Mouse (Mus musculus) MEL (cell line): ENCODE results near the gene Gm21988. TPM values are rescaled to one million over a fixed set of nuclear protein-coding genes. Genes with fewer than 3 reads are reported as not detected.

ENCODE experiments used
- DNase-seq: peaks from one replicate; pipeline ENCODE4 v3.0.0; 2011; ENCODE audit warnings: low read depth, low spot score
- H3K27ac ChIP-seq: 2 replicates; pipeline ENCODE4 v1.5.1; 2012; ENCODE audit warnings: low read depth, mild to moderate bottlenecking, control low read depth, low read length, moderate library complexity; ENCODE audit not compliant: control insufficient read depth
- H3K27me3 ChIP-seq, 2 experiments: fragments of 150-350 bp in 1 of 2; sonication (generic) in 1 of 2; 2 replicates each; pipeline ENCODE4 v1.6.1; 2012; ENCODE audit warnings: low read length in 2 of 2, mild to moderate bottlenecking in 2 of 2, improper control_type of control experiment in 1 of 2, moderate library complexity in 1 of 2; ENCODE audit not compliant: insufficient read depth in 2 of 2, control insufficient read depth in 1 of 2
- H3K36me3 ChIP-seq, 2 experiments: 2 replicates each; pipeline ENCODE4 v1.6.1; 2012 to 2014; ENCODE audit warnings: low read length in 2 of 2, improper control_type of control experiment in 1 of 2, inconsistent platforms in 1 of 2, mild to moderate bottlenecking in 1 of 2; ENCODE audit not compliant: insufficient read depth in 2 of 2, control insufficient read depth in 1 of 2
- H3K4me1 ChIP-seq, 2 experiments: fragments of 150-350 bp in 1 of 2; sonication (generic) in 1 of 2; 2 replicates each; pipeline ENCODE4 v1.6.1; 2012; ENCODE audit warnings: low read length in 2 of 2, improper control_type of control experiment in 1 of 2, mild to moderate bottlenecking in 1 of 2; ENCODE audit not compliant: insufficient read depth in 2 of 2, control insufficient read depth in 1 of 2
- H3K4me3 ChIP-seq, 2 experiments: fragments of 150-350 bp in 1 of 2; sonication (generic) in 1 of 2; 2 replicates each; pipeline ENCODE4 v1.5.1; 2012; ENCODE audit warnings: low read depth in 2 of 2, low read length in 2 of 2, mild to moderate bottlenecking in 2 of 2, moderate library complexity in 2 of 2, control low read depth in 1 of 2, improper control_type of control experiment in 1 of 2; ENCODE audit not compliant: control insufficient read depth in 1 of 2, insufficient read depth in 1 of 2
- H3K79me2 ChIP-seq: 2 replicates; pipeline ENCODE4 v1.6.1; 2012; ENCODE audit warnings: mild to moderate bottlenecking, low read length, moderate library complexity; ENCODE audit not compliant: control insufficient read depth, poor library complexity, insufficient read depth
- H3K9ac ChIP-seq: 2 replicates; pipeline ENCODE4 v1.6.1; 2012; ENCODE audit warnings: low read depth, mild to moderate bottlenecking, control low read depth, low read length, moderate library complexity; ENCODE audit not compliant: control insufficient read depth, poor library complexity, severe bottlenecking
- H3K9me3 ChIP-seq: fragments of 150-350 bp; sonication (generic); replicated peaks from 2 replicates; pipeline ENCODE4 v1.6.1; 2012; ENCODE audit warnings: mild to moderate bottlenecking, low read length, improper control_type of control experiment, moderate library complexity; ENCODE audit not compliant: insufficient read depth
- BHLHE40 ChIP-seq: IDR thresholded peaks from 2 replicates; pipeline ENCODE4 v1.6.1; 2012; ENCODE audit warnings: low read depth, mild to moderate bottlenecking, inconsistent platforms, low read length, improper control_type of control experiment, borderline replicate concordance
- CTCF ChIP-seq, 3 experiments: IDR thresholded peaks in 2 of 3; conservative IDR thresholded peaks in 1 of 3; 2 replicates each; pipeline ENCODE4 v1.5.1; 2011 to 2012; ENCODE audit warnings: low read length in 3 of 3, low read depth in 2 of 3, mild to moderate bottlenecking in 2 of 3, improper control_type of control experiment in 1 of 3, inconsistent platforms in 1 of 3, mixed read lengths in 1 of 3, moderate library complexity in 1 of 3; ENCODE audit not compliant: control insufficient read depth in 1 of 3, insufficient read depth in 1 of 3, poor library complexity in 1 of 3, severe bottlenecking in 1 of 3
- GATA1 ChIP-seq: IDR thresholded peaks from 2 replicates; pipeline ENCODE4 v1.6.1; 2011; ENCODE audit warnings: low read depth, low read length, improper control_type of control experiment
- JUND ChIP-seq: IDR thresholded peaks from 2 replicates; pipeline ENCODE4 v1.6.1; 2011; ENCODE audit warnings: low read depth, mild to moderate bottlenecking, improper control_type of control experiment, low read length
- KAT2A ChIP-seq: conservative IDR thresholded peaks from 2 replicates; pipeline ENCODE4 v1.6.1; 2012; ENCODE audit warnings: low read depth, low read length, improper control_type of control experiment, inconsistent platforms
- MAZ ChIP-seq: IDR thresholded peaks from 2 replicates; pipeline ENCODE4 v1.6.1; 2012; ENCODE audit warnings: low read depth, mild to moderate bottlenecking, inconsistent platforms, low read length, improper control_type of control experiment
- MXI1 ChIP-seq: IDR thresholded peaks from 2 replicates; pipeline ENCODE4 v1.6.1; 2011; ENCODE audit warnings: mild to moderate bottlenecking, low read depth, low read length, improper control_type of control experiment
- NELFE ChIP-seq: IDR thresholded peaks from 2 replicates; pipeline ENCODE4 v1.6.1; 2011; ENCODE audit warnings: low read depth, low read length, improper control_type of control experiment
- POLR2A ChIP-seq, 2 experiments: IDR thresholded peaks; 2 replicates each; pipeline ENCODE4 v1.6.1; 2011 to 2012; ENCODE audit warnings: low read length in 2 of 2, mild to moderate bottlenecking in 2 of 2, control low read depth in 1 of 2, improper control_type of control experiment in 1 of 2, low read depth in 1 of 2, moderate library complexity in 1 of 2; ENCODE audit not compliant: control insufficient read depth in 1 of 2, insufficient read depth in 1 of 2, poor library complexity in 1 of 2
- POLR2AphosphoS5 ChIP-seq: IDR thresholded peaks from 2 replicates; pipeline ENCODE4 v1.6.1; 2012; ENCODE audit warnings: low read depth, borderline replicate concordance, mild to moderate bottlenecking, inconsistent platforms, low read length, moderate library complexity, mixed read lengths
- RAD21 ChIP-seq: IDR thresholded peaks from 2 replicates; pipeline ENCODE4 v1.6.1; 2011; ENCODE audit warnings: mild to moderate bottlenecking, low read depth, low read length, improper control_type of control experiment
- RCOR1 ChIP-seq: IDR thresholded peaks from 2 replicates; pipeline ENCODE4 v1.6.1; 2012; ENCODE audit warnings: low read depth, mild to moderate bottlenecking, inconsistent platforms, low read length, improper control_type of control experiment
- SMC3 ChIP-seq: IDR thresholded peaks from 2 replicates; pipeline ENCODE4 v1.6.1; 2011; ENCODE audit warnings: low read depth, low read length, improper control_type of control experiment
- TAL1 ChIP-seq: IDR thresholded peaks from 2 replicates; pipeline ENCODE4 v1.6.1; 2012; ENCODE audit warnings: mild to moderate bottlenecking, inconsistent platforms, low read length, moderate library complexity, mixed read lengths
- TBP ChIP-seq: IDR thresholded peaks from 2 replicates; pipeline ENCODE4 v1.8.0; 2011; ENCODE audit warnings: low read depth, low read length, improper control_type of control experiment
- UBTF ChIP-seq: IDR thresholded peaks from 2 replicates; pipeline ENCODE4 v1.6.1; 2012; ENCODE audit warnings: low read depth, mild to moderate bottlenecking, inconsistent platforms, low read length, improper control_type of control experiment, moderate library complexity, borderline replicate concordance; ENCODE audit not compliant: insufficient read depth
- USF2 ChIP-seq, 2 experiments: IDR thresholded peaks; 2 replicates each; pipeline ENCODE4 v1.6.1; 2011 to 2012; ENCODE audit warnings: improper control_type of control experiment in 2 of 2, low read length in 2 of 2, borderline replicate concordance in 1 of 2, inconsistent platforms in 1 of 2, low read depth in 1 of 2, mild to moderate bottlenecking in 1 of 2; ENCODE audit not compliant: insufficient read depth in 1 of 2
- ZC3H11A ChIP-seq: IDR thresholded peaks from 2 replicates; pipeline ENCODE4 v1.6.1; 2012; ENCODE audit warnings: low read depth, mild to moderate bottlenecking, inconsistent platforms, low read length, improper control_type of control experiment
- ZKSCAN1 ChIP-seq: IDR thresholded peaks from 2 replicates; pipeline ENCODE4 v1.6.1; 2012; ENCODE audit warnings: low read depth, mild to moderate bottlenecking, inconsistent platforms, low read length, improper control_type of control experiment, moderate library complexity
- ZMIZ1 ChIP-seq: IDR thresholded peaks from 2 replicates; pipeline ENCODE4 v1.6.1; 2012; ENCODE audit warnings: low read depth, mild to moderate bottlenecking, inconsistent platforms, low read length, improper control_type of control experiment, moderate library complexity
- ZNF384 ChIP-seq: IDR thresholded peaks from 2 replicates; pipeline ENCODE4 v1.6.1; 2012; ENCODE audit warnings: low read depth, mild to moderate bottlenecking, inconsistent platforms, low read length, improper control_type of control experiment
- polyA plus RNA-seq, 2 experiments: library from polyadenylated mRNA; stranded (reverse) in 1 of 2; unstranded in 1 of 2; fragments of >175 nt in 1 of 2; fragments of >200 nt in 1 of 2; gene quantifications; 2 replicates each; pipeline versions ENCODE4 v1.2.1 to v1.2.4; 2012; ENCODE audit warnings: low replicate concordance in 2 of 2, low read depth in 1 of 2; ENCODE audit not compliant: insufficient read length in 2 of 2, insufficient read depth in 1 of 2, missing spikeins in 1 of 2
- total RNA-seq: library from RNA; depleted of rRNA; stranded (reverse); fragments of 300-350 nt; gene quantifications from 2 replicates; pipeline ENCODE4 v1.2.3, GENCODE M21; 2012

The Gm21988 gene
- total and polyA plus RNA-seq, 3 experiments = 3.7 to 4.1 TPM; not detected in 1

DNA sequence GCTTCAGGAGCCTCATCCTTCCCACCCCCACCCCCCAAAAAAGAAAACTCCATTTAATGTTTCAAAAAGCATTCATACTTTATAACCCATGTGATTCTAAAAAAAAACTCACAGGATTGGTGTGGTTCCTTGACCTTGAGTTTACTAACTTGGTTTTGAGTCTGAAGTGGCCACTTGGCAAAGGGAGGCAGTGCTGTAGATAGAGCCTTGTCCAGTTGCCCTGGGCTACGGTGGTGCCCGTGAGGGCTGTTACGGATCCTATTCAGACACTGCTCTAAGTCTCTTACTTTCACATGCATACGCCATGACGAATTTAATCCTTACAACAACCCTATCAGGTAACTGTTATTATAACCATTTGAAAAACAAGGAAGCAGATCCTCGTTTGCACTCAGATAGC is 27.7 kb downstream of the Gm21988 start:
- no peak for DNase-seq
- no peaks in the 10 kb centered on the region; a peak in 1 of 4 replicates for H3K27me3 ChIP-seq
- H3K36me3 ChIP-seq = no peaks in the 10 kb centered on the region
- TF ChIP-seq CTCF (IDR thresholded peaks at IDR 0.05 in 2 of 3, conservative IDR thresholded peaks at IDR 0.05 in 1 of 3; ENCODE audit: control insufficient read depth in 1 of 3, insufficient read depth in 1 of 3, low read depth in 2 of 3, low read length in 3 of 3, poor library complexity in 1 of 3, severe bottlenecking in 1 of 3) (no peak), SMC3 (no peak), ZC3H11A (no peak), MXI1 (no peak), JUND (no peak), UBTF (no peak), ZMIZ1 (no peak), BHLHE40 (no peak), RCOR1 (no peak), ZNF384 (no peak), NELFE (no peak), TBP (no peak), TAL1 (no peak), POLR2AphosphoS5 (no peak), GATA1 (no peak), KAT2A (no peak), POLR2A (IDR thresholded peaks at IDR 0.05; ENCODE audit: control insufficient read depth in 1 of 2, insufficient read depth in 1 of 2, low read depth in 1 of 2, low read length in 2 of 2, poor library complexity in 1 of 2) (no peak)
- H3K4me1 ChIP-seq = peaks cover 0 to 5% of the 10 kb centered on the region in 2 experiments; a peak in 1 of 4 replicates
- H3K9me3 ChIP-seq = no peaks in the 10 kb centered on the region
- H3K79me2 ChIP-seq = no peaks in the 10 kb centered on the region
- H3K4me3 ChIP-seq = no peak overlapping the region
- no peak overlapping the region for H3K27ac ChIP-seq
- no peak overlapping the region for H3K9ac ChIP-seq

DNA sequence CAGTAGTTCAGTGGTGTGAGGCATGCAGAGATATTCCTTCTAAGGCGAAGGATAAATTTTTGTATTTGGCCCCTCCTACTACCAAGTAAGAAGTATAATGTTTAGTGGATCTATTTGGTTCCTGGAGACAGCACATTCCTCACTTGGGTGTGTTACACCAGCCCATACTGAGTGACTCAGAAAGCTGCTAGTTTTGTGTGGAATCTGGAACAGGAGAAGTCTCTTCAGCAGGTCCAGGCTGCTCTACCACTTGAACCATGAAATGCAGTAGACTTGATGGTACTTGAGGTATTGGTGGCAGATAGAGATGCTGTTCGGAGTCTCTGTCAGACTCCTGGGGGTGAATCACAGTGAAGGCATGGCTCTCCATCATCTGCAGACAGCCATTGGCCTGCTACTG is 28.9 kb downstream of the Gm21988 start:
- no peak overlapping the region for H3K4me3 ChIP-seq
- no peak for TF ChIP-seq RAD21
- no peak for TF ChIP-seq ZKSCAN1
- TF ChIP-seq USF2 (IDR thresholded peaks at IDR 0.05; ENCODE audit: borderline replicate concordance in 1 of 2, insufficient read depth in 1 of 2, low read depth in 1 of 2, low read length in 2 of 2) = no peak
- TF ChIP-seq ZMIZ1 = no peak
- TF ChIP-seq KAT2A = no peak
- no peak for TF ChIP-seq POLR2AphosphoS5
- no peak for TF ChIP-seq MAZ
- TF ChIP-seq, all 39 proteins: peak for 0
- Histone ChIP-seq H3K9me3 (no peaks in the 10 kb centered on the region), H3K9ac (no peak overlapping the region), H3K27me3 (peaks cover 2% of the 10 kb centered on the region in 2 experiments; a peak in 2 of 4 replicates), H3K27ac (no peak overlapping the region), H3K4me1 (peaks cover 0 to 5% of the 10 kb centered on the region in 2 experiments; a peak in 1 of 4 replicates), H3K36me3 (no peaks in the 10 kb centered on the region), H3K79me2 (no peaks in the 10 kb centered on the region)
- DNase-seq = no peak
